ENCODE assay signal across 19 mouse cellular contexts in the genomic region with DNA sequence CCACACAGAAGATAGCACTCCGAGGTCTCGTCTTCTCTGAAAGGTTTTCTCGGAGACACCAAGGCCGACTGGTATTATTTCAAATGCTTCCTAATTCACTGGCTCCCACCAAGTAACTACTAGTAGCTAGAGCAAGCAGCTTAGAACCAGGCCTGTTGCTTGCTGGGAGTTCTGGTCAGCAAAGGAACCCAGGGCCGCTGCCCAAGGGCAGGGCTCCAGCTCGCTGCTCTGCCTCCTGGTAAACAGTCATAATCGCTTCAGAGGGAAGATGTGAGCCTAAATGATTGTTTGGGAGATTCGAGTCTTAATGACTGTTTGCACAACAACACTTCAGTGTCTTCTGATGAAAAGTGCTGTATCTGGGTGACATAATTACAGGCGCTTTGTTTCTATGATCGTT. TPM values are rescaled to one million over a fixed set of nuclear protein-coding genes. Genes with fewer than 3 reads are reported as not detected.
A peak's percentile ranks its signal among the peaks of the same experiment; 100 is the strongest.
DNase-seq lines count a peak whose midpoint lies in the region; ATAC-seq and TF ChIP-seq lines count a peak whose summit lies in the region.
"Had no signal": no experiment of that assay in that cellular context is flagged by ENCODE, and none has a peak within 500 bp of the region (broad histone marks: within the 10 kb centered on the region; RNA-seq: fewer than 3 reads in every experiment).

No protein-coding gene starts in this region.

- no peak overlapping the region for H3K4me2 ChIP-seq in heart, embryonic 16.5 days (ENCODE audit: low read depth, low read length)
- H3K4me2 ChIP-seq in hindbrain, postnatal 0 days (ENCODE audit: low read depth, low read length), result no peak overlapping the region
- H3K4me2 ChIP-seq: midbrain, embryonic 15.5 days; neural tube, embryonic 13.5 days had no signal

- H3K9ac ChIP-seq in heart, embryonic 16.5 days (ENCODE audit: low read length), result no peak overlapping the region
- H3K9ac ChIP-seq in hindbrain, postnatal 0 days (replicated peaks; ENCODE audit: low read length), result no peak overlapping the region
- H3K9ac ChIP-seq: liver, postnatal 0 days; midbrain, embryonic 15.5 days; neural tube, embryonic 13.5 days had no signal

- H3K4me1 ChIP-seq in heart, embryonic 16.5 days (ENCODE audit: control insufficient read depth, insufficient read depth, low read length), result 0 out of 2 replicates have a peak, but pooled peaks cover 3% of the 10 kb centered on the region
- peaks cover 10% of the 10 kb centered on the region for H3K4me1 ChIP-seq in embryonic fibroblast, embryonic 13.5 days (ENCODE audit: control insufficient read depth, insufficient read depth, low read length)
- no peaks in the 10 kb centered on the region for H3K4me1 ChIP-seq in hindbrain, postnatal 0 days (ENCODE audit: insufficient read depth, low read length)
- H3K4me1 ChIP-seq: midbrain, embryonic 15.5 days; neural tube, embryonic 13.5 days had no signal

- no peak for TF ChIP-seq CTCF in embryonic fibroblast, embryonic 13.5 days (IDR thresholded peaks at IDR 0.05; ENCODE audit: borderline replicate concordance, insufficient read depth, low read length)
- TF ChIP-seq CTCF in hindbrain, postnatal 0 days (IDR thresholded peaks at IDR 0.05; ENCODE audit: low read depth), result no peak

- 79% methylated on average over 10 of the region's 10 CpGs for WGBS in heart, embryonic 16.5 days
- WGBS in hindbrain, postnatal 0 days, result 84% methylated on average over 10 of the region's 10 CpGs

- peak overlapping the region; percentile 62 for H3K27ac ChIP-seq in heart, embryonic 16.5 days (ENCODE audit: low read length)
- H3K27ac ChIP-seq in embryonic fibroblast, embryonic 13.5 days (ENCODE audit: insufficient read depth, low read length), result peak overlapping the region; percentile 90
- no peak overlapping the region for H3K27ac ChIP-seq in hindbrain, postnatal 0 days
- H3K27ac ChIP-seq: midbrain, embryonic 15.5 days; neural tube, embryonic 13.5 days had no signal

- DNase-seq in heart, postnatal 25 days (ENCODE audit: low spot score), result no peak
- DNase-seq in ovary, postnatal 36 days (ENCODE audit: low spot score), result peak; percentile 36
- no peak for DNase-seq in ovary, postnatal 14 days (ENCODE audit: low spot score)
- no peak for DNase-seq in hindbrain, postnatal 0 days (ENCODE audit: low spot score)
- no peak for DNase-seq in left cerebral cortex, adult 8-10 months (ENCODE audit: low spot score in 2 of 2)
- DNase-seq: cerebellum, adult 8-10 months; liver, postnatal 0 days; right cerebral cortex, postnatal 14 days had no signal

- ATAC-seq in heart, embryonic 16.5 days (replicated peaks; ENCODE audit: extremely low read depth, insufficient read depth, low FRiP score), result no peak
- no peak for ATAC-seq in hindbrain, postnatal 0 days
- ATAC-seq: forebrain, embryonic 14.5 days; inflammation-experienced regulatory T-cells, adult 6 months; liver, postnatal 0 days; midbrain, embryonic 15.5 days had no signal

- intact Hi-C loops in heart, postnatal 25 days (cut with DNase I), result no loop called here

- H3K27me3 ChIP-seq in heart, embryonic 16.5 days (ENCODE audit: control insufficient read depth, insufficient read depth, low read length), result no peaks in the 10 kb centered on the region
- H3K27me3 ChIP-seq in hindbrain, postnatal 0 days (ENCODE audit: insufficient read depth, low read length), result no peaks in the 10 kb centered on the region
- H3K27me3 ChIP-seq: CH12.LX; neural tube, embryonic 13.5 days had no signal

- no peak overlapping the region for H3K4me3 ChIP-seq in heart, embryonic 16.5 days (ENCODE audit: low read length)
- H3K4me3 ChIP-seq in embryonic fibroblast, embryonic 13.5 days (ENCODE audit: insufficient read depth, low read length), result no peak overlapping the region
- no peak overlapping the region for H3K4me3 ChIP-seq in hindbrain, postnatal 0 days (ENCODE audit: low read length)
- H3K4me3 ChIP-seq: midbrain, embryonic 15.5 days; neural tube, embryonic 13.5 days had no signal

- no peaks in the 10 kb centered on the region for H3K36me3 ChIP-seq in heart, embryonic 16.5 days (ENCODE audit: control insufficient read depth, insufficient read depth)
- H3K36me3 ChIP-seq in hindbrain, postnatal 0 days (ENCODE audit: insufficient read depth, low read length), result no peaks in the 10 kb centered on the region
- H3K36me3 ChIP-seq: midbrain, embryonic 15.5 days; neural tube, embryonic 13.5 days had no signal

- TF ChIP-seq POLR2A in embryonic fibroblast, embryonic 13.5 days (IDR thresholded peaks at IDR 0.05; ENCODE audit: low read depth, low read length), result no peak

- peaks cover 2% of the 10 kb centered on the region; the same call in 1 of the 2 replicates for H3K9me3 ChIP-seq in heart, embryonic 16.5 days (replicated peaks; ENCODE audit: control insufficient read depth, low read length)
- no peaks in the 10 kb centered on the region for H3K9me3 ChIP-seq in hindbrain, postnatal 0 days (ENCODE audit: low read length)
- H3K9me3 ChIP-seq: midbrain, embryonic 15.5 days; neural tube, embryonic 13.5 days had no signal

RNA-seq across cellular contexts. Expression of a gene that starts 42.0 kb away (rescaled TPM):
- polyA plus RNA-seq in heart, embryonic 16.5 days (2015; fragmentation: Nextera tagmentation; extraction: Ambion mirVana), result 1.1 and 1.5 TPM in 2 replicates
- total RNA-seq in heart, postnatal 25 days (2021), result under 1 TPM; 0.28 to 0.55 TPM
- polyA plus RNA-seq in embryonic fibroblast, embryonic 13.5 days (2011; ENCODE audit: insufficient read length, low read depth, missing spikeins), result 2.3 and 3.9 TPM in 2 replicates
- 1.7 and 3.7 TPM in 2 replicates for total RNA-seq in hindbrain, postnatal 0 days (2014; rRNA removed)
- polyA plus RNA-seq in hindbrain, postnatal 0 days (2015; fragmentation: Nextera tagmentation; extraction: Ambion mirVana), result 7.9 and 8.8 TPM in 2 replicates
- 10 to 100 TPM in 2 of 4 experiments, 1 to 10 TPM in 2; 8.8 to 11.3 (median 9.8) TPM for total RNA-seq in left cerebral cortex, adult 8-10 months (2022)
- polyA plus RNA-seq: inflammation-experienced regulatory T-cells, adult 6 months had no signal

RNA-seq across cellular contexts. Expression of a gene that starts 42.9 kb away (rescaled TPM):
- not detected in 2 replicates for polyA plus RNA-seq in heart, embryonic 16.5 days (2015; fragmentation: Nextera tagmentation; extraction: Ambion mirVana)
- total RNA-seq in heart, postnatal 25 days (2021), result not detected
- polyA plus RNA-seq in embryonic fibroblast, embryonic 13.5 days (2011; ENCODE audit: insufficient read length, low read depth, missing spikeins), result not detected in 2 replicates
- total RNA-seq in hindbrain, postnatal 0 days (2014; rRNA removed), result 0.22 TPM in 1 of 2 replicates, not detected in the other
- not detected in 2 replicates for polyA plus RNA-seq in hindbrain, postnatal 0 days (2015; fragmentation: Nextera tagmentation; extraction: Ambion mirVana)
- total RNA-seq in left cerebral cortex, adult 8-10 months (2022), result not detected
- total RNA-seq: granulocyte monocyte progenitor cell, adult 5-6 weeks; layer of hippocampus, adult 18-20 months; left cerebral cortex, postnatal 14 days had no signal
- polyA plus RNA-seq: inflammation-experienced regulatory T-cells, adult 6 months; liver, postnatal 0 days; neural tube, embryonic 13.5 days; urinary bladder, adult 2 months had no signal
